Mouse (Mus musculus) neural tube, embryonic 14.5 days (tissue): ENCODE measurements around the gene G6pc3. TPM values are rescaled to one million over a fixed set of nuclear protein-coding genes. Genes with fewer than 3 reads are reported as not detected.

ENCODE experiments used
- ATAC-seq: fragments of 200-750 bp; cut with Nextera tagmentation; 2 replicates; pipeline ENCODE4 v1.8.0; 2017; ENCODE audit warnings: low read depth, mild to moderate bottlenecking, moderate TSS enrichment, moderate library complexity
- H3K27ac ChIP-seq: fragments of 300-500 bp; sonication (generic); 2 replicates; pipeline ENCODE4 v1.5.1; 2014; ENCODE audit warnings: low read depth, mild to moderate bottlenecking, control low read depth, low read length, moderate library complexity, mixed read lengths
- H3K27me3 ChIP-seq: fragments of 300-500 bp; sonication (generic); 2 replicates; pipeline ENCODE4 v1.6.1; 2014; ENCODE audit warnings: low read length; ENCODE audit not compliant: control insufficient read depth, insufficient read depth
- H3K36me3 ChIP-seq: fragments of 300-500 bp; sonication (generic); 2 replicates; pipeline ENCODE4 v1.6.1; 2014; ENCODE audit warnings: low read length, mixed read lengths; ENCODE audit not compliant: control insufficient read depth, insufficient read depth
- H3K4me1 ChIP-seq: fragments of 300-500 bp; sonication (generic); 2 replicates; pipeline ENCODE4 v1.6.1; 2014; ENCODE audit warnings: low read length; ENCODE audit not compliant: control insufficient read depth, insufficient read depth
- H3K4me2 ChIP-seq: fragments of 300-500 bp; sonication (generic); 2 replicates; pipeline ENCODE4 v1.6.1; 2014; ENCODE audit warnings: mild to moderate bottlenecking, low read depth, low read length, control low read depth
- H3K4me3 ChIP-seq: fragments of 300-500 bp; sonication (generic); 2 replicates; pipeline ENCODE4 v1.5.1; 2014; ENCODE audit warnings: low read depth, low read length, control low read depth, mixed read lengths
- H3K9ac ChIP-seq: fragments of 300-500 bp; sonication (generic); replicated peaks from 2 replicates; pipeline ENCODE4 v1.6.1; 2014; ENCODE audit warnings: low read depth, mild to moderate bottlenecking, control low read depth, low read length, mixed read lengths
- H3K9me3 ChIP-seq: fragments of 300-500 bp; sonication (generic); 2 replicates; pipeline ENCODE4 v1.6.1; 2016; ENCODE audit warnings: low read length; ENCODE audit not compliant: control insufficient read depth
- WGBS: fragments of 180-500 bp; shearing (Covaris S2); extraction: QIAGEN DNeasy Blood & Tissue Kit; methylation state at CpG from one replicate; pipeline ENCODE4 v1.1.7; 2014; 5-methylcytosine and 5-hydroxymethylcytosine counted together
- microRNA-seq: library from miRNA; unstranded; fragments of <30 nt; microRNA quantifications from one replicate; pipeline ENCODE4, GENCODE M21; 2016
- polyA plus RNA-seq: library from polyadenylated mRNA; unstranded; fragments of >200 nt; fragmentation: Nextera tagmentation; extraction: Ambion mirVana; gene quantifications from 2 replicates; pipeline ENCODE4 v1.2.1, GENCODE M21; 2014

G6pc3 gene
- polyA plus RNA-seq, 1 experiment from 2014 or later, result 42.5 TPM

DNA sequence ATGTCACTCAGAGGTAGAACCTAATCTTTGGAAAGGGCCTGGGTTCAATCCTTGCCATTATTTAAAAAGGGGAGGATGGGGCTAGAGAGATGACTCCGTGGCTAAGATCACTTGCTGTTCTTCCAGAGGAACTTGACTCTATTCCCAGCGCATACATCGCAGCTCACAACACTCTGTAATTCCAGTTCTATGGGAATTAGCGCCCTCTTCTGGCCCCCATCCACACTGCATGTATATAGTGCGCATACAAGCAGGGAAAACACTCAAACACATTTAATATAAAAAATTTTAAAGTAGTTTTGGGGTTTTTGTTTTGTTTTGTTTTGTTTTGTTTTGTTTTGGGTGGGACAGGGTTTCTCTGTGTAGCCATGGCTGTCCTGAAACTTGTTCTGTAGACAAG, 52.5 kb downstream of the G6pc3 start:
- WGBS, result 52% methylated on average over 5 of the region's 5 CpGs
- Histone ChIP-seq H3K4me3 (no peak overlapping the region), H3K36me3 (no peaks in the 10 kb centered on the region), H3K9ac (no peak overlapping the region), H3K27ac (no peak overlapping the region), H3K4me1 (peaks cover 19% of the 10 kb centered on the region), H3K4me2 (no peak overlapping the region), H3K9me3 (no peaks in the 10 kb centered on the region), H3K27me3 (no peaks in the 10 kb centered on the region)
- ATAC-seq, result no peak

Small RNA genes lying within 50 kb of the gene (microRNA-seq; reads per million reads assigned to microRNA genes)
- not detected for gene Mir8101

Other genes starting within 250 kb of the G6pc3 start
- gene Sost, start 222.6 kb upstream of the G6pc3 start, polyA plus RNA-seq, result not detected in 2 replicates
- not detected in 2 replicates for gene Cfap97d1, start 205.3 kb upstream of the G6pc3 start, polyA plus RNA-seq
- 24.4 and 25.0 TPM in 2 replicates for gene Dusp3, start 202.6 kb upstream of the G6pc3 start, polyA plus RNA-seq
- 57.0 and 57.3 TPM in 2 replicates for gene Mpp3, start 161.2 kb upstream of the G6pc3 start, polyA plus RNA-seq
- gene Cd300lg, start 148.1 kb upstream of the G6pc3 start, polyA plus RNA-seq, result 0.31 and 0.44 TPM in 2 replicates
- gene Mpp2, start 101.1 kb upstream of the G6pc3 start, polyA plus RNA-seq, result 25.4 and 25.7 TPM in 2 replicates
- not detected in 2 replicates for gene Ppy, start 88.3 kb upstream of the G6pc3 start, polyA plus RNA-seq
- gene Pyy, start 81.8 kb upstream of the G6pc3 start, polyA plus RNA-seq, result not detected in 2 replicates
- not detected in 2 replicates for gene Nags, start 44.1 kb upstream of the G6pc3 start, polyA plus RNA-seq
- 30.7 and 36.2 TPM in 2 replicates for gene Tmem101, start 33.2 kb upstream of the G6pc3 start, polyA plus RNA-seq
- gene Lsm12, start 4.3 kb upstream of the G6pc3 start, polyA plus RNA-seq, result 74.4 and 77.5 TPM in 2 replicates
- 44.2 and 47.3 TPM in 2 replicates for gene Hdac5, start 40.5 kb downstream of the G6pc3 start, polyA plus RNA-seq
- 1.4 and 1.5 TPM in 2 replicates for gene BC030867, start 59.3 kb downstream of the G6pc3 start, polyA plus RNA-seq
- gene Asb16, start 79.1 kb downstream of the G6pc3 start, polyA plus RNA-seq, result 0.12 and 0.23 TPM in 2 replicates
- gene Tmub2, start 95.3 kb downstream of the G6pc3 start, polyA plus RNA-seq, result 86.9 and 88.6 TPM in 2 replicates
- gene Atxn7l3, start 107.0 kb downstream of the G6pc3 start, polyA plus RNA-seq, result 36.5 and 36.7 TPM in 2 replicates
- gene Ubtf, start 130.1 kb downstream of the G6pc3 start, polyA plus RNA-seq, result 70.3 and 81.9 TPM in 2 replicates
- gene Slc4a1, start 176.6 kb downstream of the G6pc3 start, polyA plus RNA-seq, result 1.6 and 2.4 TPM in 2 replicates
- 97.8 and 115 TPM in 2 replicates for gene Rundc3a, start 203.8 kb downstream of the G6pc3 start, polyA plus RNA-seq
- 141 and 144 TPM in 2 replicates for gene Slc25a39, start 218.3 kb downstream of the G6pc3 start, polyA plus RNA-seq
- gene Grn, start 240.7 kb downstream of the G6pc3 start, polyA plus RNA-seq, result 43.3 and 68.2 TPM in 2 replicates